Mouse (Mus musculus): ENCODE data around the gene Kcnq2. TPM values are rescaled to one million over a fixed set of nuclear protein-coding genes. Genes with fewer than 3 reads are reported as not detected.
A peak's percentile ranks its signal among the peaks of the same experiment; 100 is the strongest.

Gene Kcnq2
- total RNA-seq, 4 experiments from 2014 or later: 264 to 350 (median 303) TPM

DNA sequence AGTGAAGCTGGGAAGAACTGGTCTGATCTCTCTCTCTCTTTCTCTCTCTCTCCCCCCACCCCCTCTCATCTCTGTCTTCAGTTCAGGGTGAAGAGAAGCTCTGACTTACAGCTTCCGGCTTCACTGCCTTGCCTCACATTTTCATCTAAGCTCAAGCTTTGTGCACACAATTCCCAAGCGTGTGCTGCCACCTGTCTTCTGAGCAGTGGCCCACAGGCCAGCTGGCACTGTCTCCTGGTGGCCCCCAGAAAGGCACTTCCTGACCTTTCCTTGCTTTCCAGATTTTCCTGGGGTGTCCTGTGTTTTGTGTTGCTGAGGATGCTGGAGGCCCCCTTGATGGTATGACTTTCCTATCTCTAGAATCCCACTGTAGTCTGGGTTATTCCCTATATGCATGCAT, 31.0 kb downstream of the Kcnq2 start:
- DNase-seq (ENCODE audit: low spot score in 2 of 2): no peak

- no peak for DNase-seq (ENCODE audit: low spot score in 2 of 2)
These were observed 32.9 kb downstream of the Kcnq2 start for GRCm38 (mm10) chr2:181102161-181102560.

- DNase-seq (ENCODE audit: low spot score in 2 of 2): no peak
These were observed 33.5 kb downstream of the Kcnq2 start for GRCm38 (mm10) chr2:181101626-181102025.

GRCm38 (mm10) chr2:181100087-181100486, 35.0 kb downstream of the Kcnq2 start:
- no peak for DNase-seq (ENCODE audit: low spot score in 2 of 2)

GRCm38 (mm10) chr2:181090123-181090522, 45.0 kb downstream of the Kcnq2 start:
- no peak for DNase-seq (ENCODE audit: low spot score in 2 of 2)

GRCm38 (mm10) chr2:181084997-181085396, 50.1 kb downstream of the Kcnq2 start:
- DNase-seq (ENCODE audit: low spot score in 2 of 2): no peak

GRCm38 (mm10) chr2:181083945-181084344, 51.2 kb downstream of the Kcnq2 start:
- DNase-seq (ENCODE audit: low spot score in 2 of 2): no peak

DNA sequence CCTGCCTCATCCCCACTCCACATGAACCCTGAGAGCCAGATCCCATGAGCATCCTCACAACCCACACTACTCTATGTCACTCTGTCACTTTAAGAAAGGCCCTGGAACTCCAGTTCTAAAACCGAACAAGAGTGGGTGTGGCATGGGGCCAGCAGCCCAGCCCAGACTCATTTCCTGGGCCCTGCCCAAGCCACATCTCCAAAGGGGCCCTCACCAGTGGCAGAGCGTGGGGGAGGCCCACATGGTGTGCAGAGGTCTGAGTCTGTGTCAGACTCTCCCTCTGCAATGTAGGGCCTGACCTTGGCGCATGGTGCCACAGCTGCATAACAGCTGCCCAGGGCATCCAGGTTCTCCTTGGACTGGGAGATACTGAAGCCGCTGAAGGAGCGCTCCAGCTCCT, 54.2 kb downstream of the Kcnq2 start:
- no peak for DNase-seq (ENCODE audit: low spot score in 2 of 2)

- no peak for DNase-seq (ENCODE audit: low spot score in 2 of 2)
These were observed 55.6 kb downstream of the Kcnq2 start for GRCm38 (mm10) chr2:181079518-181079917.

DNA sequence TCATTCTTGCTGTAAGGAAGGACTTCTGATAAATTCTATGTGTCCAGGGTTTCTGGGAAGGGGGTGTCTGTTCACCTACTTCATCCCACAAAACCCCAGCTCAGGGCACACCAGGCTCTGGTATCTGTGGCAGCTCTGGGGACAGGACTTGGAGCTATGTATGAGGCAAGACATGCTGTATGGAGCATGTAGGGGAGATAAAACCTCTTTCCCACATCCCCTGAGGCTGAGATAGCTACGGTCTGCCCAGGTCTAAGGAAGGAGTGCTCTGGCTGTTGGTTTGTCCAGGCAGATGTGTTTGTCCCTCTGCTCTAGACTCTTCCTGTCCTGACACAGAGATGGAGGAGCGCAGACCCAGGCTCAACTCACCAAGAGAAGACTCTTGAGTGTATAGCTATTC, 56.2 kb downstream of the Kcnq2 start:
- DNase-seq (ENCODE audit: low spot score in 2 of 2): no peak

- no peak for DNase-seq (ENCODE audit: low spot score in 2 of 2)
These were observed 59.6 kb downstream of the Kcnq2 start for GRCm38 (mm10) chr2:181075501-181075900.

GRCm38 (mm10) chr2:181072403-181072714, 62.7 kb downstream of the Kcnq2 start:
- no peak for DNase-seq (ENCODE audit: low spot score in 2 of 2)

GRCm38 (mm10) chr2:181071706-181072402, 63.2 kb downstream of the Kcnq2 start:
- peak; percentile 80 to 92 for DNase-seq (ENCODE audit: low spot score in 2 of 2)

GRCm38 (mm10) chr2:181070136-181070535, 65.0 kb downstream of the Kcnq2 start:
- peak; percentile 54 to 61 for DNase-seq (ENCODE audit: low spot score in 2 of 2)

- DNase-seq (ENCODE audit: low spot score in 2 of 2): no peak
These were observed 66.6 kb downstream of the Kcnq2 start for GRCm38 (mm10) chr2:181068499-181068898.

DNA sequence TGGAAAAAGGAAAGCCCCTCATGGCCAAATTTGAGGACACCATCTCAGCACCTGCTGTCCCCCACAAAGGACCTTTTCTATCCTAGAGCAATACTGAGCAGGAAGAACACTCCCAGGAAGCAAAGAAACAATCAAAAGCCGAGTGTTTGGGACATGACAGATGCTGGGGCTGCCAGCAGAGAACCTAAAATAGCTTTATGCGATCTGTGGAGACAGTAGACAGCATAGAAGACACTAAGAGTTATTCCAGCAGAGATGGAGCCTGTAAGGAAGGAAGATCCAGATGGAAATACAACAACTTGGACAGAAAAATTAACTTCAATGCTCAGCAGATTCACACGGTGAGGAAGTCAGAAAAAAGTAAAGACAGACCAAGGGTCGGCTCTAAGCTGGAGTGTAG, 69.3 kb downstream of the Kcnq2 start:
- DNase-seq (ENCODE audit: low spot score in 2 of 2): no peak

DNA sequence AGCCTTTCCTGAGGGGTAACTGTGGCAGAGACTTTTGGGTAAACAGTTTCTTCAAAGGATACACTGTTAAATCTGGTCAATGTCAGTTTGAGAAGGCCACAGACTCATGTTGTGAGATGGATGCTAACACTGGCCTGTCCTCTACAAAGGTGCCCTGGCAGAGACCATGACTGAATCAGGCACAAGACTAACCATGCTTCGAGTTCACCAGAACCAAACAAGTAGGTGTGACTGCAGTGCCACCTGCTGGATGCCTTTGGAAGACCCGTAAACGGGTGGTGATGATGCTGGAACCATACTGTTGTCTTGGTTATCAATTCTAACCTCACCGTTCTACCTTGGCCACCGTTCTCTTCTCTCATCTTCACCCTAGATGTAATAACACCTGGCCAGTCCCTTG, 75.0 kb downstream of the Kcnq2 start:
- peak; percentile 65 to 88 for DNase-seq (ENCODE audit: low spot score in 2 of 2)

GRCm38 (mm10) chr2:181058193-181058592, 76.9 kb downstream of the Kcnq2 start:
- DNase-seq (ENCODE audit: low spot score in 2 of 2): no peak

- no peak for DNase-seq (ENCODE audit: low spot score in 2 of 2)
These were observed 77.8 kb downstream of the Kcnq2 start for GRCm38 (mm10) chr2:181057341-181057740.

GRCm38 (mm10) chr2:181052171-181052570, 82.9 kb downstream of the Kcnq2 start:
- no peak for DNase-seq (ENCODE audit: low spot score in 2 of 2)

DNA sequence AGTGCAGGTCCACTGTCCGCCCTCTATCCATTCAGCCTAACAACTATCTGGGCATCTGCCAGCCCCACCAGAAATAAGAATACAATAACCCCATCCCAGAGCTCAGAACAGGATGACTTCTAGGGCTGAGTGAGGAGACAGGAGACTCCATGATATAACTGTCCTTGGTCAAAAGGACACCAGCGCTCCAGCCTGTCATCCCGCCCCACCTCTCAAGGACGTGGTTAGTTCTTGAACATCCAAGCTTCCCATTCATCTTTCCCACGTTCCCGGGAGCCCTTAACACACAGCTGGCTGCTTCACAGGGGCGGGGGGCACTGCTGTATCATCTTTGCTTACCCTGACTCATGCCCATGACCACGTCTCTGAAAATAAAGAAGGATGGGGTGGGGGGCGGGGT, 86.1 kb downstream of the Kcnq2 start:
- DNase-seq (ENCODE audit: low spot score in 2 of 2): no peak

DNA sequence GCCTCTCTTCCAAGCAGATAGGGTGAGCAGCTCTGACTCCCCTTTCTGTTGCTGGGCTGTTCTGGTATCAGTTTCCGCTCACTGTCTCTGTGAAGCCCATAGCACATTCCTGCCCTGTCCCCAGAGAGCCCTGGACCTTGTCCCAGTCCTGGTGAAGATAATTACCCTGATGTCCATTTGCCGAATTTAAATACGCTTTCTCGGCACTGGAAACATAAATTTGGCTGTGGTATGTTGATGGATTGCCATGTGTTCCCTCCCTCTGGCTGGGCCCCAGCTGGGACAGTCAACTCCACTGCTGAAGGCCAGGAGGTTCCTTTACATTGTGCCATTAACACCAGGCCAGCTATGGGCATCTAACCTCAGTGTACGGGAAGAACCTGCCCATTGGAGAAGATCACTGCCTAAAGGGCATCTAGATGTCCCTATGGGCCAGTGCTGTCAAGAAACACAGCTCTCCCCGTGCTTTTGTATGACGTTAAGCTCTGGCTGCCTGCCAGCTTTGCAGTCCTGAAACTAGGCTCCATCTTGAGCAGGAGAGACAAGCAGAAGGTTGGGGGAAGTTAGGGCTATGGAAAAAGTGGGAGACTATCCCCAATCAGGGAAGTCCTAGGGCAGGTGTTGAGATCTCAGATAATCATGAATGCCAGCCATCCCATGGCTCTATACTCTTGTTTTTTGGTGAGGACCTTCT, 86.7 kb downstream of the Kcnq2 start:
- DNase-seq (ENCODE audit: low spot score in 2 of 2): no peak

DNA sequence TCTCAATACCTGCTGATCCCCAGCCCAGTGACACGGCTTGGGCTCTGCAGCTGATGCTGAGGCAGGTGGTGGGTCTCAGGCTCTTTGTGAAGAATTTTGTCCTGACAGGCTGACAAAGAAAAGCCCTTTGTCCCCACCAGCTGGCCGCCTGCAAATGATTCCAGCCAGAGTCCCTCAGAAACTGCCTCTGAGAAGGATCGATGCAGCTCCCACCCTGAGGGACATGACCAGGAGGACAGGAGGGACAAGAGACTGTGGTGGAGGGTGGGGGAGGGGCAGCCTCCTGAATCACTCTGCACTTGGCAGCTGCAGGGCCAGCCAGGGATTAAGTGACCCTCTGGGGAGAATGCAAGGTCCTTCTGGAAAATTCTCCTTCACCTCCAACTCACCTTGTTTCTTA, 91.1 kb downstream of the Kcnq2 start:
- no peak for DNase-seq (ENCODE audit: low spot score in 2 of 2)

All from layer of hippocampus, adult 8-10 months (tissue).